Mouse (Mus musculus) cerebellum, adult 9-11 months (tissue): Measurements from ENCODE around the gene Nfkbia.

Experiments
- DNase-seq: peaks from one replicate; pipeline ENCODE4 v3.0.0; 2022

Nfkbia gene

DNA sequence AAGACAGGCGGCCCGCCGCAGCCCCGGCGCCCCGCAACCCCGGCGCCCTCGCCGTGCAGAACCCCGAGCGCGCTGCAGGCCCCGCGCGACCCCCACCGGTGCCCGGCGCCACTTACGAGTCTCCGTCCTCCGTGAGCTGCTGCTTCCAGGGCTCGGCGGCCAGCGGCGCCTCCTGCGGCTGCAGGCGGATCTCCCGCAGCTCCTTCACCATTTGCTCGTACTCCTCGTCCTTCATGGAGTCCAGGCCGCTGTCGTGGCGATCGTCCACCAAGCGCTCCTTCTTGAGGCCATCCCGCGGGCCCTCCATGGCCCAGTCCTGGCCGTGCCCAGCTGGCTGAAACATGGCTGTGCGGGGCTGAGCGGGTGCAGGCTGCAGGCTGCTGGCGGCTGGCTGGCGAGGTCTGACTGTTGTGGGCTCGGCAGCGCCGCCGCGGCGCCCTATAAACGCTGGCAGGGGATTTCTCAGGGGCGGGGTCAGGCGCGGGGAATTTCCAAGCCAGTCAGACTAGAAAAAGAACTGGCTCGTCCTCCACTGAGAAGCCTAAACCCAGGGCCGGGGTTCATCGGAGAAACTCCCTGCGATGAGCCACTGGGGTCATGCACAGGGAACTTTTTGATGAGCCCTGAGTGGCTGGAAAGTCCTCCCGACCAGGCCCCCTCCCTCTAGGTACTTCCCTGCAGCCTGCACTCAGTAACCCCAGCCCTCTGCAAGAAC lies at the start of gene Nfkbia:
TSS of gene Nfkbia (minus strand) at position 464 of the 715 bp plus-strand sequence.
- DNase-seq, result peak; percentile 90

DNA sequence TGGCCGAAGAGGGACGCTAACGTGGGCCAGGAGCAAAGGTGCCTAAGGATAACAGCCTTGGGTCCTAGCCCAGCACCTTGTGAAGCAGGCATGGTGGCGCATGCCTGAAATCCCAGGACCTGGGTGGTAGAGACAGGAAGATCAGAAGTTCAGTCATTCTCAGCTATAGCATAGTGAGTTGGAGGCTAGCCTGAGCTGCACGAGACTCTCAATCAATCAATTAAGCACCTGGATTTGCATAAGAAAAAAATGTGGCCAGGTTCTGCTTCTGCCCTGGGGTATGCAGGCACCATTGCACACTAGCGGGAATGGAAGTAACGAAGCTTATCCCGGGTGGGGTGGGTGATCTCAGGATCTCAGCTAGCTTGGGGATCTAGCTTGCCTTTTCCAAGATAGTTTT lies 46.7 kb upstream of the Nfkbia start:
- no peak for DNase-seq

DNA sequence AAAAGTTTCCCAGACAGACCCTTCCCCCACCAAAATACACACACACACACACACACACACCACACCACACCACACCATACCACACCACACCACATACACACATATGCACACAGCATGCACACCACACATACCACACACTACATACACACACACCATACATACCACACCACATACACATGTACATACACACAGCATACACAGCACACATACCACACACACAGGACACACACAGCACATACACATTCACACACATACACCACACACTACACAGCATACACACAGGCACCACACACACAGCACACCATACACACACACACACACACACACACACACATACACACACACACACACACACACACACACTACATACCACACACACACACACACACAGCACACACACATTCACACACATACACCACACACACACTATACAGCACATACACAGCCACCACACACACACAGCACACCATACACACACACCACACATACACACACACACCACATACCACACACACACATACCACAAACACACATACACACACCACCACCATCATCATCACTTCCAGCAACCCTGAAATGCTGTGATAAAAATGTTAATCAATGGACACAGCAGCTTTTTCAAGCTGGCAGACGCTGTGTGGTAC lies 46.0 kb upstream of the Nfkbia start:
- DNase-seq, result no peak

DNA sequence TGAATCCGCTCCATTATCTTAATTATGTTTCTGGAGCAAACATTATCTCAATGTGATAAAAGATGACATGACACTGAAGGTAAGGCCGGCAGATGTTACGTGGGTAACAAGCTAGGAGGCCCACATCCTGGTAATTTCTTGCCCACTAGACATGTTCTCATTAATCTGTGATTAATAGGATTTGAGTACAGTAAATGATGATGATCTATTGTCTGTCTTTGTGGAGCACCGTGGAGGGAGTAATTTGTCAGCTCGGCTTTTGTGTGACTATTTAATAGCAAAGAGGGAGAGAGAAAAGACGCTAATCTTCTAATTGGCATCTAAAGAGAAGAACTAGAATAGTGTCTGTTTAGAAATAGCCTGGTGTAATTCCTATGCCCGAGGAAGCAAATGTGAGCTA lies 45.3 kb upstream of the Nfkbia start:
- DNase-seq, result no peak

DNA sequence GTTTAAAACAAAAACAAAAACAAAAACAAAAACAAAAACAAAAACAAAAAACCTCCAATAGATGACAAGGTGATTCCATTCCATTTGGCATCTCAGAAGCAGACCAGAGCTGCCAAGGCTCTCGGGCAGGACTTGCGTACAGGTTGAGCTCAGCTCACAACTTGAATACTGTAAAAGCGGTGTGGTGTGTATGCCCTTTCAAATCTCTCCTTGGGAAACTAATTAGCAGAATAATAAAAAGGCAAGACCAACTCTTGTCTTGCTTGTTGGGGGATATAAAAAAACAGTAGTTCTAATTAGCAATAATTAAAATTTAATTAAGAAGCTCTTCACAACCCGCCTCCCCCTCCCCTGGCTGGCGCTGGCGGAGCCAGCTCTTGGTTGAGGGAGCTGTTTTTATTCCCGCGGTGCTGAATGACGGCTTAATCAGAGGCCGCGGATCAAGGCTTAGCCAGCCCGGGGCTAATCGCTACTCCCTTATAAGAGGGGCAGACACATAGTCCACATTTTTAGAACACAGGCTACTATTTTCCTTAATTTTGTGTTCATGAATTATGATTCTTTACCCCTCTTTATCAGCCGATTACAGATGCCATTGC lies 44.2 kb upstream of the Nfkbia start:
- no peak for DNase-seq

DNA sequence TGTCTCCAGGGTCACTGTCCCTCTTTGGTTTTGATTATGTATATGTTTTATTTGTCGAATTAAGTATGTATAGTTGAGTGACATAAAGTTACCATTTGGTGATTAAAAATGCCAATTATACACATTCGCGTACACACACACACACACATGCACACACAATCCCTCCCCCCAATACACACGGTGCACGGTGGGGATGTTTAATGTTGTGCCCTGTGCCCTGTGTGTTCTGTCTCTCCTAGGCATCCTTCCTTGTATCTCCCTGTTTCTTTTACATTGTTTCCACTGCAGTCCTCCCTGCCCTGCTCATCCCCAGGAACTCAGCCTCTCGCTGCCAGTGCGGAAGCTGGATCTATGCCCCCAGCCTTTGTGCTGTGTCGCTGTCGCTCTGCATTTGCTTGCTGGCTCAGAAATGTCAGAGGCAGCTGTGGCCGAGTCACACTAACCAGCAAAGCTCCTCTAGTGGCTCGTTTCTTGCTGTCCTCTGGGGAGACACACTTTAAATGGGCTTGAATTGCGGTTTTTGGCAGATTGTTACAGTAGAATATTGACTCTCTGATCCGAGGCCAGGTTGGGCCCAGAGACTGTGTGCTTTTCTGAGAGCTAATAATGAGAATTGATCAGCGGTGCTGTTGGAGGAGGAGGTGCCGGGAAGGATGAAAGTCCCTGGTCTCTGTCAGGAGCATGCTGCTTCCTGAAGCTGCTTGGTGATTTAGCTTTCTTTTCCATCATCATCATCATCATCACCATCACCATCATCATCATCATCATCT lies 34.7 kb upstream of the Nfkbia start:
- no peak for DNase-seq

DNA sequence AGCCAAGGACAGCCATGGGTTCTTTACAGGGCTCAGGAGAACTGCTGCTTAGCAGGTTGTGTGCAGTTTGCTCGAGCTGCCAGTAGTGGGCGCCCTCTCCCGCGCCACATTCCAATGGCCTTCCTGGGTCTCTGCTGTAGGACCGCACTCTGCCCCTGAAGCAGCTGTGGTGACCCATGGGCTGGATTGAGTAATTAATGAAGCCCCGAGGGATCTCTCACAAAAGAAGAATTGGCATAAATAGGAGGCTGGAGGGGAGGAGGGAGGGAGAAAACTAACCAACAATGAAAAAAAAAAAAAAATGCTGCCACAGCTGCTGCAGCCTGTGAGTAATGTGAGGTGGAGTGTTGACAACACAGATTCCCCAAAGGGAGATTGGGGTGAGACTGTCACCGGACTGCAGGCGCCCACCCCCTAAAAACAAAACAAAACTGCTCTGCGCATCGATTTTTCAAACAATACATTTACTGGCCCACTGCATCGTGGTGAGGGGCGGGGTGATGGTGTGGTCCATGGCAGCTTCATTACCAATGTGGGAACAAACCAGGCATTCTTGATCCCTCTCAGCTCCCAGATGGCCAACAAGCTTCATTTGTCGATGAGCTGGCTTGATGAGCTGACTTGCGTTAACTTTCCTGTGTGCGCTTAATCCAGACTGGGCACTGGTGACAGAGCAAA lies 25.8 kb upstream of the Nfkbia start:
- DNase-seq, result no peak

DNA sequence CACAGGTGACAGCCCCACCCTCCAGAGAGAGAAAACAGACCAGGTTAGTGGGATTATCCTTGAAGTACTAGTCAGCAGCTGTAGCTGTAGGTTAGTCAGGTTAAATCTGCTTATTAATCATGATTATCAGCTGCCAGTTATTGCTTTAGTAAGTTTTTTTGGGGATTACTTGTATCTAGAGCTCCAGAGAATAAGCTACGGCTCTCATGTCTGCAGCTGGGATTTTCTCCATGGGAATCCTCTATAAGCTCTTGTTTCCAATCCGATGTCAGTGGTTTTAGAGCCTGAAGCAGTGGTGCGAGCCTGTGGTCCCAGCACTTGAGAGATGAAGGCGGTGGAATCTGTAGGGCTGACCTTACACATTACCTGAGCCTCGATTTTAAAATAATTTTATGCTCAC lies 16.4 kb upstream of the Nfkbia start:
- no peak for DNase-seq

DNA sequence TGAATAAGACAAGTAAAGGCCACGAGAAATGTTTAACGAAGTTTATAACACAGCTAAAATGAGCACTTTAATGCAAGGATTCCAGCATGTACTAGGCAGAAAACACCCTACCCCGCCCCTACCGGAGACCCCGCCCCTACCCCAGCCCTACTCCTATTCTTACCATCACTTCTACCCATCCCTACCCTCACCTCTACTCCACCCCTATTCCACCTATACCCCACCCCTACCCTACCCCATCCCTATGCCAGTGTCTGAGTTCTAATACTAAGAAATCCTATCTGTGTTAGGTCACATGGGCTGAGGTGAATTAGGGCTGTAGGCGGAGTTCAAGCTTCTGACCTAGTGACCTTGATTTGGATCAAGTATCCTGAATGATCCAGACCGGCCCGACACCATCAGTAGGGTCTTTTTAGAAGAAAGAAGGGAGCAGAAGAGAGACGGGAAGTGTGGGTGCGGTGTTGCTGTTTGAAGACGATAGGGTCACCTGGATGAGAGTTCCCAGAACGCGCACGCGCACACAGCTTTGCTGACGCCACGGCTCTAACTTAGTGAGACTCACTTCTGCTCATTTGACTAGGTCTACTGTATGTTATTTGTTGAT lies 15.0 kb upstream of the Nfkbia start:
- DNase-seq, result no peak

DNA sequence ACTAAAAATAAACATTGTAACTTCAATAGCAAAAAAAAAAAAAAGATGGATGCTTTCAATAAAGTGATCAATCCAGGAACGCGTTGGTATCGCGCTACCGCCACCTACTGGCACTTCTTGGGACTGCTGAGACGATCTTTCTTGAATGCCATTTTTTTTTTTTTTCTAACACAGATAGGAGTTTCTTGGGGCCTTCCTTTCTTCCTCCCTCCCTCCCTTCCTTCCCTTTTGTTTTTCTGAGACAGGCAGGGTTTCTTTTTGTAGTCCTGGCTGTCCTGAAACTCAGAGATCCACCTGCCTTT lies 13.5 kb upstream of the Nfkbia start:
- no peak for DNase-seq

DNA sequence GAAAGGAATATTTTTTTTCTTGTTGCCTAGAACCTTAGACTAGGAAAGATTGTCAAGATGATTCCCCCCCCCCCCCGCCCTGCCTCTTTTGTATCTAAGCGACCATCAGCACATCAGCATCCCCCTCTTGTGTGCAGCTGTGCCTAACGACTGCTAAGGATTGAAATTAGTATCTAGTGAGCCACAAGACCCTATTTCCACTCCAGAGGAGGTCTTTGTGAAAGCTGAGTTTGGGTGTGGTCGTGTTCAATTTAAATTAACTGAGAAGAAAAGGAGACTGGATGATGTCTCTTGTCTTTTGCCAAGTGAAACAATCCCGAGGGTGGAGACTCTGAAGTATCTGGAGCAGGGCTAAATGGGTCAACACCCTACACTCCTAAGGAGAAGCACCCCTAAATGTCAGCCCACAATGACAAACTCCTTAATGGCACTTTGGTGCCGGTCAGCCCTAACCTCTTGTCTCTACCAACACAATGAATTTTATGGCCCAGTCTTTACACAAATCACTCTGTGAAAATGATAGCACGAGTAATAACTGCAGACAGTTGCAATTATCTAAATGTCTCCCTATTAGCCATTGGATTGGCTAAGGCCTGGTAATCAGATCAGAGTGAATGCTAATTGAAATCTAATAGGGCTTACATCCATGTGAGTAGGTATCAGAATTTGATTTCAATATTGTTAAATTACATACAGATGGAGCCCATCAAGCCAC lies 13.0 kb upstream of the Nfkbia start:
- no peak for DNase-seq

DNA sequence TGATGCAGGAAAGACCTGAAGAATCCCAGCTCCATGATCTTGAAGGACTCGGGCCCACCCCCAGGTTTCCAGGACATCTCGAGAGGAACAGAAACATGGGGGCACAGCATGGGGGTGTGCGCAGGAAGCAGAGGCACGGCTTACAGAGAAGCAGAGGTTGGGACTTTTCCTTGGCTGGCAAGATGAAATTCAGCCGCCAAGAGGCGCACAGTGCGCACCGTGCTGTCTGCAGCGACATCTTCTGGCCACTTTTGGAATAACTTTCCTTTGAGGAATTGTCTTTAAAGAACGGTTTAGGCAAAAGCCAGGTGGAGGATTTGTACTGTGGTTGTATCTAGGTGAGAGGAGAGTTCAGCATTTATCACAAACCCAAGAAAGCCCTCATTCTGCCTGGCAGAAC lies 6.6 kb upstream of the Nfkbia start:
- DNase-seq, result peak; percentile 70

DNA sequence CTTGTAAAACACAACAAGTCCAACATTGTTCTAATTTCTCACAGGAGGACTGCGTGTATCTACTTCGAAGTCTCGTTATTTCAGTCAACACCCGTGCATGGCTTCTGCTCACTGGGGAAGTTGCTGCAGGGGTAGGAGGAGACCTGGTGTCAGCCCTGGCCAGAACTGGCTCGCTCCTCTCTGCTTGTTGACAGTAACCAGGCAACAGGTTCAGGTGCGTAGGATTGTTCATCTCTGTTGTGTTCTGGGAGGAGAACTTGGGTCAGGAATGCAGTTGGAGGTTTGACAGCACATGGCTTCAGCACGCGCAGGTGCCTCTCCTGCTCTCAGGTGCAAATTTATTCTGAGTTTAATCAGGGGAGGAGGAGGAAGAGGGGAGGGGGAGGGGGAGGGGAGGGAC lies 5.3 kb upstream of the Nfkbia start:
- no peak for DNase-seq

DNA sequence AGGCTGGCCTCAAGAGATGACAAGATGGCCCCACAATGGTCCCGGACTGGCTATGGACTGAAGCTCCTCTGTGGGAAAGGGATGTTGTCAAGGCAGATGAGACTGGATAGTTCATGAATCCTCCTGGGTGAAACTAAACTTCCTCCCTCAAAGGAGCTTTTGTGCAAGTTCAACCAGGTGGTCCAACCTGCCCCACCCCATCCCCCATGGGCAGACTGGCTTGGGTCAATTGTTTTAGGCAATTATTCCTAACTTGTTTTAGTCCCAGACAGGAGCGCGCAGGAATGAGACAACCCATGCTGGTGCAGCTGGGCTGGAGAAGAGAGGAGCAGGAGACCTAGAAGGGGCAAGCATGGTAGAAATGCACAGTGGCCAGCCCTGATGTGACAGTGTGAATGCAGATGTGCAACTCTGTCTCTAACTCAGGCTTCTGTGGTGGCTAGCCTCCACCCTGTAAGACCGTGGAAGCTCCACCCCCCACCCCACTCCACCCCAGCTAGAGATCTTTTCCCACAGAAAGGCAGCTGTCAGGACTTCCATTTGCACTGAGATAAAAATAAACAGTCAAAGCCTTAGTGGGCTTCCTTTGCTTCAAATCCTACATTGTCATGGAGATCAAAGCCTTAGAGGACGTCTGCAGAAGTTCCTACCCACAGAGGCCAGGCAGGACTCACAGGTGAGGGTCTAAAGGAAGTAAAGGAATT lies 3.6 kb upstream of the Nfkbia start:
- no peak for DNase-seq

DNA sequence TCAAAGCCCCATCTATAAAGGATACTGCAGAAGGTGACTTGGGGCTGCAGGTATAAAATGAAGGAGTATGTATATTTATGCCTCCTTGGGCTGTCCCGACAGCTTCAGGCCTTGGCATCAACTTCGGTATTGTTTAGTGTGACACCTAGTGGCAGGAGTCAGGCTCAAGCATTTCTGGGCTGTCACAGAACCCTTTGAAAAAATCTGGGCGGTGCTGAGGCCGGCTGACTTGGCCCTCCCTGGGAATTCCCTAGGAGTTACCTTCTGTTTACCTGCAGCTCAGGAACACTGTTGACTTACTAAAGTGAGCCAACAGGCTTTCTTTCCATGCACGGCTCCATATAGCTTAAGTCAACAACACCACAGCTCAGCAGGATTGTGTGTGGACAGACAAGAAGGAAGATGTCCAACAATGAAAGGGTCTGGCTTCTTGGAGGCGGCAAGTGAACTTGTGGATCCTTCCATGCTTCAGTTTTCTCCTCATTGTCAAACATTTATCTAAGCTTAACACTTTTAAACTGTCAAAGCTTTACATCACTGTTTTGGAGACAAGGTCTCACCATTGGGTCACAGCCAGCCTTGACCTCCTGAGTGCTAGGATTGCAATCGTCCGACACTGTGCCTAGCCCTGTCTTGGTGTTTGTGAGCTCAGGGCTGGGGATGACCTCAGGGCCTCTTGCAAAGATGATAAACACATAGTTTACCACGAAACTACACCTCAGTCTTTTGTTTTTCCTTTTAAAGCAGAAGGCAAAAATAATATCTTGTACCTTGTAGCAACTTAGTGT lies 2.9 kb upstream of the Nfkbia start:
- peak; percentile 80 for DNase-seq

DNA sequence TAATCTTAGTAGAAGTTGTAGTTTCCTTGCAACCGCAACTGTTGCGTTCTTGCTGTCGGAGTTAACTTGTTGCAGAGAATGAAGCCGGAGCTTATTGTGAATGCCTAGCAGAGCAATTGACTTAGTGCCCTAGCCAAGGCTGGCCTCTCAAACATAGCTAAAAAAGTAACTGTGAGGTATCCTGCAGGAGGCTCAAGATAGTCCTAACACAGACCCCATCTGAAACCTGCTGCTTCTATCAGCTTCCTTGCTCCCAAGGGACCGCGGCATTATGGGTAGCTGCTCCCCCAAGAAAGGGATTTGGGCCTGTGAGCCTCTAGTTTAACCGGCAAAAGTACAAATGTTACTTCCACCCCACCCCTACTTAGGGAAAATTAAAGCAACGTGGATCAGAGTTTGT lies 934 bp upstream of the Nfkbia start:
- no peak for DNase-seq

DNA sequence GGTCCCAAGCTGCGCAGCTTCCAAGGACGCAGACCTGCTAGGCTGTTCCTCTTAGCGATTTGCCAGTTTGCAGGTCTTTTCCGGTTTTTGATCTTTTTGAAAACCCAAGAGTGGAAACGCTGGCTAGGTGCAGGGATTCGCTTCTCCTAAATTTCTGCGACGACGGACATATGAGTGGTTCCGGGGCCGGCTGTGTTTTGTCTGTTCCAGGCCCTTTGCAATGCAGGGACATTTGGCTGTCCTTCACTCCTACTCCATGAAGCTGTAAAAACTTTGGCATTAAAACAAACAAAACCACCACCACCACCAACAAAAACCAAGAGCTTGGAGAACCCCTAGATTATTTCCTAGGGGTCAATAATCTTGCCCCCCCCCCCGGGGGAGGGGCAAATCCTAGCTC lies 494 bp upstream of the Nfkbia start:
- DNase-seq, result no peak

DNA sequence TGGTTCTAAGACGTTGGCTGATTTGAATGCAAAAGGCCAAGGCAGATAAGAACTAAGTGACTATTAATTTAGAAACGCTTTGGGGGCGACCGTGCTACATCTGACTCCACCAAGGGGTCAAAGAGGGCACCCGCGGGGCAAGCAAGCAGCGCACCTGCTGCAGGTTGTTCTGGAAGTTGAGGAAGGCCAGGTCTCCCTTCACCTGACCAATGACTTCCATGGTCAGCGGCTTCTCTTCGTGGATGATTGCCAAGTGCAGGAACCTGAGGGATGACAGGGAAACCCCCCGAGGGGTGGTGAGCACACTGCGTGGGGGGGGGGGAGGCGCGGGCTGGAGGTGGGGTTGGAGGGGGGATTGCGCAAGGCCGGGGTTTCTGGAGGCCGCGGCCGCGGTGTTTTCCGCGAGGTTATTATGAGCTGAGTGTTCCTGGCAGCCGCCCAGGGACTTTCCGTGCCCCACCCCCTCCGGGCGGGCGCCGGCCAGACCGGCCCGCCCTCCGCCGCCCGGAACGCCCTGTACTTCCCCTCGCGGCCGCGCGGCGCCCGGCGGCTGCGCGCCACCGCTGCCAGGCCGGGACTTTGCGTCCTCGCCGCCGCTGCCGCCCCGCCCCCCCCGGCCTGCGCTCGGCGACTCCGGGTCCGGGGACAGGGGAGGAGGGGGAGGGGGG lies 797 bp downstream of the Nfkbia start:
- peak; percentile 91 for DNase-seq

DNA sequence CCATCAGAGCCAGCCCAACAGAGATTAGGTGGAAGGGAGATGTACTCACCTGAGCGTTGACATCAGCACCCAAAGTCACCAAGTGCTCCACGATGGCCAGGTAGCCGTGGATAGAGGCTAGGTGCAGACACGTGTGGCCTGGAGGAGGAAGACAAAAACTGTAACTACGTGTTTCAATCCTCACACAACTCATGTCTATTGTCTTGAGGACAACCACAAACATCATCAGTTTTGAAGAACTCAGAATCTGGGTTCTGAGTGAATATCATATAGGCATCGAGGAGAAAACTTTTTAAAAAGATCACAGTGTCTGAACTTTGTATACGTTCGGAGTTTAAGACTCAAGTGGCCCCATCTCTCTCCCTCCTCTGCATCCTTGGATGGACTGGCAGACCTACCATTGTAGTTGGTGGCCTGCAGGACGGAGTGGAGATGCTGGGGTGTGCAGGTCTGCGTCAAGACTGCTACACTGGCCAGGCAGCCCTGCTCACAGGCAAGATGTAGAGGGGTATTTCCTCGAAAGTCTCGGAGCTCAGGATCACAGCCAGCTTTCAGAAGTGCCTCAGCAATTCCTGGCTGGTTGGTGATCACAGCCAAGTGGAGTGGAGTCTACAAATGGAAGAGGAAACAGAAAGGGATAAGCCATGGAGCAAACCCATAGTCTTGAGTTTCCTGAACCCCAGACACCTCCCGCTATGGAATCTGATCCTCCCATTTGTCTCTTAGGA lies 1.6 kb downstream of the Nfkbia start:
- DNase-seq, result peak; percentile 57
